Mouse (Mus musculus) cerebellum, adult 18-20 months (tissue): Measurements from ENCODE around the gene Lcn5.

Experiments
- DNase-seq, 2 experiments: peaks; one replicate each; pipeline ENCODE4 v3.0.0; 2021

Gene Lcn5

DNA sequence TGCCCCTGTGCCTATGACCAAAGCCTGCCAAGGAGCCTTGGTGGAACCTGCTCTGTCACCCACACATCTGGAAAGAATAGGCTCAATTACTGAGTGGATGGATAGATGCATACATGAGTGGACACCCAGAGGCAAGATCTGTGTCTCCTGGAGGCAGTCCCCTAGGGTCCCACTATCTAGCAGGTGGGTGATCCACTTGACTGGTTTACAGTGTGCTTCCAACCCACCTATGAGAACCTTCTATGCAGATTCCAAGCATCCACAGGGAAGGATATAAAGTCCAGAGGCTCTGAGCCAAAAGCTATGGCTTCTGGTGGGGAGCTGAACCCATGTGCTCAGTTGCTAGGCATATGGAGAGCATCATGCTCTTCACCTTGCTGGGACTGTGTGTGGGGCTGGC lies at the start of gene Lcn5:
Lcn5 (plus strand) TSS at position 301 of the 400 bp plus-strand sequence.
- no peak for DNase-seq

DNA sequence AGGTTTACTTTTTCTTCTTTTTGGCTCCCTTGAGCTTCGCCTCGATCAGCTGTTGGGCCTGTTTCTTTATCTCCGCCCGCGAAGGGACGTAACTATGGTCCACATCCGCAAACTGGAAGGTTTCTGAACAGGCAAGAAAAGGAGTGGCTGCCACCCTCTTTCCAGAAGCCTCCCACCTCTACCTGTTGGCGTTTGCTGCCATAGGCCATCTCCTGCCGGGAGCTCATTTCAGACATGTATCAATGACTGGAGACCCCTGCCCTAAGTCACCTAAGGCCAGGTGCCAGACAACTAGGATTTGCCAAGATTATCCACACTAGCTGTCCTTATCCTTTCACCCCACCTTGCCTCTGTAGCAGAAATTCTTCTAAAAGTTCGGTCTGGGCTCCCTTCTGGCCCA lies 49.1 kb upstream of the Lcn5 start:
- DNase-seq: peak in 1 of 2 experiments; percentile 27

DNA sequence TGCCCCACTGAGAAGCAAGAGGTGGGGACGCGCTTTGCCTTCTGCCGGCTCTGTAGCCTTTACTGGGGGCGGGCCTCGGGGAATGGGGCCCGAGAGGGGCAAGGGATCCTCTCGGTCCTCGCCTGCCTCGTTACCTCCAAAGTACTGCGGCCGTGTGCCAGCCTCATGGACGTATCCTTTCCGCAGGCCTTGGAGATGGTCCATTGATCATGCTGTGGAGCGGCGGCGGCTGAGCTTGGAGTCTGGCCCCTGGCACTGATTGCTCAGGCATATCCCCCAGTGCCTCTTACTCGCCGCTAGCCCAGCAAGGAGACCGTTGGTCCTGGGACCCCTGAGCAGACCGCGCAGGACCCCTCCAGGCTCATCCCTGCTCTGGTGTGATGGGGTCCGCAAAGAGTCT lies 41.4 kb upstream of the Lcn5 start:
- no peak for DNase-seq

DNA sequence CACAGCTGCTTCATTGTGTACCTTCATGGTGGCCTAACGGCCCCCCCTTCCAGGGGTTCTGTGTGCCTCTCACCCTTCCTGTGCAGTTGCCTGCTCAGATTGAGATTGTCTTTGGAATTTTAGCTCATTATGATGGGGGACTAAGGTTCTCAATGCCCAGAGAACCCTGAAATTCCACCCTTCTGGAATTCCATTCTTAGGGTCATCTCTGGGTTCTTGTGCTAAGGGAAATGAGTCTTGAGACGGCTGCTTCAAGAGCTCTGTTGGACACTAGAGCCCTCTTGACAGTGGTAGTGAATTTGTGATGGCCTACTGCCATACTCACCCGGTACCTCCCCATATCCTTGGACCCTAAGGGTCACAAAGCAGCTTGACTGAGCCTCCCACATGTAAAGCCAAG lies 40.2 kb upstream of the Lcn5 start, which contains the start of gene Ccdc183:
Ccdc183 (minus strand) TSS at position 101 of the 400 bp plus-strand sequence.
- DNase-seq: no peak

DNA sequence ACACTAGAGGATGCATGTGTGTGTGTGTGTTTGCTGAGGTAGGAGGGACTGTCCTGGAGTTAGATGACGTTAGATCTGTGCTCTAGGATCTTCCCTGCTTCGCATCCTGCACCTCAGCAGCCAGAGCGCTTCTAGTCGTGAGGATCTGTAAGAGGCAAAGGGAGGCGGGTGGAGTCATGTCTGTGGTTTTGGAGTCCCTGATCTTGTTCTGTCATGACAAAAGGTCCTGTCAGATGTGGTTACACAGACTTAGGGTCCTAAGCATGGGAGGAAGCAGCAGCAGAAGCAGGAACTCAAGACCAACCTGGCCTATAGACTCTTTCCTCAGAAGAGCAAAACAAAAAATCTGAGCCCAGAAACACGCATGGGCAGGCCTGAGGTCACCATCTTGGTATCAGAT lies 37.4 kb upstream of the Lcn5 start:
- DNase-seq: no peak

DNA sequence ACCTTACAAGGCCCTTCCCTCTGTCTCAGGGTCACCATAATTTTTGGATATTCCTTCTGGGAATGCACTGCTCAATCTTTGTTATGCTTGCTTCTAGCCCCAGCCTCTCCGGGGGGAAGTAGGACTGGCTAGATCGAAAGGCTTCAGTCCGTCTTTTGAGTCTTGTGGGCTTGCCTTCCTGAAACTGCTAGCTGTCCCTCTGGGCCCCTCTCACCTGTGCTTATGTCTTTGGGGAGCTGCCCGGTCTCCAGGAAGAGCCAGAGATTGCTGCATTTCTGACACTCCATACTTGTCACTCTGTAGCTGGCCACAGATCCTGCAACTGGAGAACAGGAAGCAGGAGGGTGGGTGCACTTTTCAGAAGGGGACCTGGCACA lies 36.9 kb upstream of the Lcn5 start:
- DNase-seq: no peak

DNA sequence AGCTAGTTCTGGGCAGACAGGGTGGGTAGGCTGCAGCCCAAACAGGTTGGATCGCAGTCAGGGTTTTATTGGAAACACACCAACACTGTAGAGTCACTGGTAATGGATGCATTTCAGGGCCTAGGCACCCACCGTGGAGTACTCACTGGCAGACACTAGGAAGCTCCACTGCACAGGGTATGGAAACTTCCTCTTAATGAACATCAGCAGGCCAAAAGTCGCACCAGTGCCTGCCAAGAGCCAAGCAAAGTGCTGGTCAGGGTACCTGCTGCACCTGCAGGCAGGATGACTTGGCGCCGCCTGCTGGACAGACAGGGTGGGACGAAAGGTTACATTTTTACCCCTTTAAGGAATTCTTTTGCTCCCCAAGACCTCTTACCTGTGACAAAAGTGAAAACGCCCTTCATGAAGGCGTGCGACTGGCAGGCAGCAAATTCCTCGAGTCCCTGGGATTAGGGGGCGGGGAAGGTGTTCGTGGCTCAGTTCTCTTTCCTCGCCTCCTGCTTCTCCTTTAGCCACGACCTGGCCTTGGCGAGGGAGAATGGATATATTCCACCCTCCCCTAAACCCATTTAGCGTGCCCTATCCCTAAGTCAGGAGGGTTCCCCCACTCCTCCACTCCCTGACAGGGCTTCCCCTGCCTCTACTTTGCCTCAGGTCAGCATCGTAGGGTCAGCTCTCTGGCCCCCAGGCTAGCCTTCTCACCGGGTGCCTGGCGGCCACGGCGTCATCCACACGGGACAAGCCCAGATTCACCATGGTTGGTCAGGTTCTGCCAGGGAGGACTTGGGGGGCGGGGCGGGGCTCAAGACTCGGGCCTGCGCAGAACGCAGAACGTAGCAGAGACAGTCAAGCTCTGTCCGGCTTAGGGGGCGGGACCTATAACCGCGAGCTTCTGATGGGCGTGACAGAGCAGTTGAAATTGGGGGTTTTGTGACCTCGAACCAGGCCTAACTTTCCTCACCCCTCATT lies 36.2 kb upstream of the Lcn5 start, which contains the start of gene Tmem141:
Tmem141 (minus strand) TSS at position 777 of the 972 bp plus-strand sequence.
- peak; percentile 93 to 96 for DNase-seq

DNA sequence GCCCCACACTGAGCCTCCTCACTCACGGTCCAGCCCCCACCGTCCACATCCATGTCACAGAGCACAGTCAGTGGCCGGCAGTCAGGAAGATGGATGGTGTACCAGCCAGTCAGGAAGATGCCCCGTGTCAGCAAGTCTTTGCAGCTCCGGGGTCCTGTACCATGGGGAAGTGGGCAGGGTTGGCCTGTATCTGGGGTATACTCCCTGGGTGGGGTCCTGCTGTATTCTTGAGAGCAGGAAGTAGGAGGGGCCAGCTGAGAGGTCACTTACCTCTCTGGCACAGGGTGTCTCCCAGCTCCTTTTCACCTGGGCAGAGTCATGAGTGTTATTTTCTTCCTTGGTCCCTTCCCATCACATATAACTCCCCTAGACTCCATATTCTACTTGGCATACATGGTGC lies 31.8 kb upstream of the Lcn5 start:
- no peak for DNase-seq

DNA sequence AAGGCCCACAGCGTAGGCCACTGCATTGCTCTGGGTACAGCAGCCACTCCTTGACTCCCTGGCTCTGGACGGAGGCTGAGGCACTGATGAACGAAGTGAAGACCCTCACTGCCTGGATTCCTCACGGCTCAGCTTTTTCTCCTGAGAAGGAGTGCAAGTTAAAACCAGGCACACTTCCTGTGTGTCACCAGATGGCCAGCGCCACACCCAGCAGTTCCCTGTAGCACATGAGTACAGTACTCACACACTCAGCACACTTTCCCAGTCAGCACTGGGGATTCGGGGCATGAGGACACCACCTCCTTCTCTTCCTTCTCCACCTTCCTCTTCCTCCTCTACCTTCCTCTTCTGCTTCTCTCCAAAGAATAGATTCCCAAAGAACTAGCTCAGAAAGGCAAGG lies 29.9 kb upstream of the Lcn5 start, which contains the start of gene Fcna:
Fcna (minus strand) TSS at position 220 of the 400 bp plus-strand sequence.
- no peak for DNase-seq

DNA sequence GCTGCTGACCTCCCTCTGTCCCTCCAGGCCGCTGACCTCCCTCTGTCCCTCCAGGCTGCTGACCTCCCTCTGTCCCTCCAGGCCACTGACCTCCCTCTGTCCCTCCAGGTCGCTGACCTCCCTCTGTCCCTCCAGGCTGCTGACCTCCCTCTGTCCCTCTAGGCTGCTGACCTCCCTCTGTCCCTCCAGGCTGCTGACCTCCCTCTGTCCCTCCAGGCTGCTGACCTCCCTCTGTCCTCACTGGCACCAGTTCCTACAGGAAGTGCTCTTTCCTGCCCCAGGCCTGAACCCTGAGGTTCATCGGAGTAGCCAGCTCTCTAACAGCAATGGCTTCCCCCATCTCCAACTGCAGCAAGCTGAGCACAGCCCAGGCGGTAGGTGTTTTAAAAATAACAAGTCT lies 29.0 kb upstream of the Lcn5 start:
- DNase-seq: no peak

DNA sequence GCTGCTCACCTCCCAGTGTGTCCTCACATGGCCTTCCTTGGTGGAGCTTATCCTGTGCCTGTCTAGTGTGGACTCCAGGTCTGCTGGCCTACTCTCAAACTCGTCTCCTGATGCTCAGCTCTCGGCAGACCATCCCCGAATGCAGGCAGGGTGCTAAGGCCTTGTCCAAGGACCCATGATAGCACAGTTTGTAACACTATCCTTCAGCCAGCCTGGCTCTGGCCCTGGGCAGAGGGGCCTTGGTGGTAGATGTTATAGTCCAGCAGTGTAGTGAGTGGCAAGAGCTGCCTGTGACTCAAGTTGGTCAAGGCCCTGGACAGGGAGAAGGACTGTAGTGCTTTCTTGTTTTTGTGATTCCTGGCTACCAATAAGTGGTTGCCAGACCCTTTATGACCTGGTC lies 24.1 kb upstream of the Lcn5 start:
- no peak for DNase-seq

DNA sequence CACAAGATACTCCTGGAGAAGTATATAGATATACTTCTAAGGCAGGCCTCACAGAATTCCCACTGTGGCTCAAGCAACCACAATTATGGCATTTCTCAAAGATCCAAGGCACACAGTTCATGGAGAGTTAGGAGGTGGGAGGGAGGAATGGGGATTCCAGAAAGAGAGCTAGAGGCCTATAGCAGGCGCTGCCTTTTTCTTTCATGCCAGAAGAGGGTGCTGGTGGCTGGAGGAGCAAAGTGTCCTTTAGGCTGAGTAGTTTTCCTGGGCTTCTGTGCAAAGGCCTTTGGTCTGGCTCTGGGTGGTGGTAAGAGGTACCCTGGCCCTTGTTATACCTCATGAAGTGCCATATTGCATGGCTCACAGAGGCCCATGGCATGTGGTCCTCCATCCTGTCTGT lies 23.7 kb upstream of the Lcn5 start:
- DNase-seq: no peak

DNA sequence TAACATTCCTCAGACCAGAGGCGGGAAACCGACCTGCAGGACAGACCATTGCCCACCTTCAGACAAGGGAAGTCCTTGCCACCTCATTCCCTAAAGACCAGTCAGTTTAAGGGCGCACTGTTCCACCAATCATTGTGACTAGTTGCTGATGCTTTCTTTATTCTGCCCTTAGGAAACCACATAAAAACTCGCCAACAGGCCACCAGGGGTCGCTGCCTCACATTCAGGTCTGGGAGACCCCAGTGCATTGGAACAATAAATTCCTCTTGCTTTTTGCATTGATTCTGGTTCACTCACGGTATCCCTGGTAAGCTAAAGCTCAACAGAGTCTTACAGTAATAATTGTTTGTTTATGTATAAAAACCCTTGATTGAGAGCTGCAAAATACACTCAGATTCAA lies 17.9 kb upstream of the Lcn5 start:
- DNase-seq: peak in 1 of 2 experiments; percentile 30

DNA sequence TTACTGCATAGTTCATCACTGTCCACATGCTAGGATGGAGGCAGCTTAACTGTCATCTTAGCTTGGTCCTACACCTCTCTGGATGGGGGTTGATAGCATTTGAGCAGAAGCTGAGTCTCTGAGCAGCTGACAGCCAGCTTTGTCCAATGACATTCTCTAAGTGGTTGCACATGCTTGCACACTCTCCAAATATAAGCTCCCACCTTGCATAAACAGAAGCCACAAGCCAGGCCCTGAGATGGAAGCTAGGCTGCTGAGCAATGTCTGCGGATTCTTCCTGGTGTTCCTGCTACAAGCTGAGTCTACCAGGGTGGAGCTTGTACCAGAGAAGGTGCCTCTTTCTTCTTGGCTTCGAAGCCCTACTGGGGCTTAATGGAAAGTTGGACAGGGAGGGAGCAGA lies 4.8 kb upstream of the Lcn5 start, which contains the start of gene Lcn8:
Lcn8 (plus strand) TSS at position 219 of the 400 bp plus-strand sequence.
- no peak for DNase-seq

DNA sequence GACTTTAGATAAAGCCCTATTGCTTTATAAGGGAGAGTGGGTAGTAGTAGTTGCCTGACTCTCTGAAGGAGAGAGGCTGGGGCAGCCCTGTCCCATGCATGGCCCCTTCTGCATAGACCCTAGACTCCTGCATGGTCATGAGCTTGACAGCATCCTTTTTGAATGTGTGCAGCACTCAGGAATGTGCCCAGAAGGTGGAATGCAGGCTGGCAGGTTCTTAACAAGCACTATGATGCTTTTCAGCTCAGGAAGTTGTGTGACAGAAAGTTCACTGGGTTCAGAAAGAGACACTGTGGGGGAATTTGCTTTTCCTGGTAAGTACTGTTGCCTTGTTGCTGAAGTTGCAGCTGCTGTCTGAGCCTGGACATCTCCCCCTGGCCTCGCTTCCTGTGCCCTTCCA lies 3.2 kb upstream of the Lcn5 start:
- no peak for DNase-seq

DNA sequence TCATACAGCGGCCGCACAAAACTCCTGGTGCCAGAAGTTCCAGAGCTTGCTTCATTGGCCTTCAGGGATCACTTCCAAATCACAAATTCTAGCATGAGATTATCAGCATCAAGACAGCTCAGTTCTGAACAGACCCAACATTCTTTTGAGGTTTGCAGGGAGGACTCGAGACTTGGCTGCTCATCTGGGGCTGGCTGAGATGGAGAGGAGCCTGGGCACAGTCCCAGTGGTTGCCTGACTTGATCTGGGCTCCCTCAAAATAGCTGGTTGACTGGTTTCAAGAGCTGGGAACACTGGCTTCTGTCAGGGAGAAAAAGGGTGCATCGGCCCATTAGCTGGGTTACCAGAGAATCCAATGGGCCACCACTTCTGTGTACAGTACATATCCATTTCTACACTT lies 1.1 kb upstream of the Lcn5 start:
- peak; percentile 7 to 13 for DNase-seq

DNA sequence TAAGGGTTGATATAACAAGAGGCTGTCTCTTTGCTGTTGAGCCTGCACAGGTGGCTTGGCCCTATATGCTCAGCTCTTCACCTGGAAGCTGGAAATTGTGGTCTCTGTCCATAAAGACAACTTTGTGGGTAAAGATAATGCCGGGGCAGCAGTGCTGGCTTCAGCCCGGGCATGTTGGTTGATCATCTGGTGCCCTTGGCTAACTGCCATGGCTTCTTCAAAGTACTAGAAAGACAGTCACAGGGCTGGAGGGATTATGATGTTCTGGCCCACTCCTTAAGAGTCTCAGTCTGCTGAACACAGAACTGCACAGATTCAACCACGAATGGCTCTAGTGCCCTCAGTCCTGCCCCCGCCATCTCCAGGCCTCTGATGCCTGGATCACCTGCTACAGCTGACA lies 506 bp upstream of the Lcn5 start:
- peak; percentile 46 for DNase-seq

DNA sequence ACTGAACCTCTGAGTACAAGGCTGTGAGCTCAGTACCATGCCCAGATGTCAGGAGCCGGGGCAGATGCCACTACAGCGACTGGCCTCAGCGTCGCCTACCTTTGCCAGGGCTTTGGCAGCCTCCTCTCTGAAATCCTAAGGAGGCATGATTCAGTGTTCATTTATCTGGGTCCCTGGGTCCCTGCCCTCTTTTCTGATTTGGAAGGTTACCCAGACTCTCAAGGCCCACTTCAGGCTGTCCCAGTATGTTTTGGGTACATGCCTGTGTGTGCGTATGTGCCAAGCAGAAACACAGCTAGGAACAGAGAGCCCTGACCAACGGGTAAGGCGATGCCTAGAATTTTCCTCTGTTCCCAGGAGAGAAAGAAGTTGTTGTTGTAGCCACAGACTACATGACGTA lies 2.5 kb downstream of the Lcn5 start:
- DNase-seq: no peak

DNA sequence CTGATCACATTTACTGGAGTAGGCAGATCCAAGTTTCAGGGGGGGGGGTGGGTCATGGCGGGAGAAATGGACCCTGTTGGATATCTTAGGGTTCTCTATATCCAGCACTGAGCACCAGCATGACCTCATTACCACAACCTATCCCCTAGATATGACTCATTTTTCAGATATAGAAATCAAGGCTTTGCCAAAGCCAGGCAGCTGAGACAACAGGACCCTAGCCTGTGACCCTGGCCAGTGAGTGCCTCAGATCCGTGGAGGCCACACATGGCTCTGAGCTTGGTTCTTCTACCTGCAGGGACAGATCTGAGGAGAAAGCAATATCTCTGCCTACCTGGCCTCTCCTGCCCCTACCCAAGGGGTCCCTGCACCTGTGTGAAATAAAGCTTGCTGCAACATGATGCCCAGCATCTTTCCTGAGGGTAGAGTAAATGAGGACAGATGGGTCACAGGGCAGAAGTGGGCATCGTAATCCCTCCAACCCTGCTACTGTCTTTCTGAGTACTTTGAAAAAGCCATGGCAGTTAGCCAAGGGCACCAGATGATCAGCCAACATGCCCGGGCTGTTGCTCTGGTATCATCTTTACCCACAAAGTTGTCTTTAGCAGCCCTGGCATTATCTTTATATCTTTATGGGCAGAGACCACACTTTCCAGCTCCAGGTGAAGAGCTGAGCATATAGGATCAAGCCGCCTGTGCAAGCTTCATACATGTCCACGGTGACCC lies 3.7 kb downstream of the Lcn5 start:
- DNase-seq: no peak

DNA sequence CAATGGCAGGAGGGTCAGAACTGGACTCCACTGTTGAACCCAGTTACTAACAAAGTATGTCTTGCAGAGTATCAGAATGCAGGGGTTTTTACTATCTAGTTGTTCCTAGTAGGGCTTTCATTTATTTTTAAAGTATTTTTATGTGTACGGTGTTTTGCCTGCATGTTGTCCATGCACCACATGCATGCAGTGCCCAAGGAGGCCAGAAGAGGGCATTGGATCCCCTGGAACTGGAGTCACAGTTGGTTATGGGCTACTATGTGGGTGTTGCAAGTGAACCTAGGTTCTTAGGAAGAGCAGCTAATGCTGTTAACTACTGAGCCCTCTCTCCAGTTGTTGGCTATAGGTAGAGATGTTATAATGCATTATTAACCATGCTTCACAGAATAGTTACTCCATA lies 5.8 kb downstream of the Lcn5 start:
- DNase-seq: peak; percentile 48 to 58

DNA sequence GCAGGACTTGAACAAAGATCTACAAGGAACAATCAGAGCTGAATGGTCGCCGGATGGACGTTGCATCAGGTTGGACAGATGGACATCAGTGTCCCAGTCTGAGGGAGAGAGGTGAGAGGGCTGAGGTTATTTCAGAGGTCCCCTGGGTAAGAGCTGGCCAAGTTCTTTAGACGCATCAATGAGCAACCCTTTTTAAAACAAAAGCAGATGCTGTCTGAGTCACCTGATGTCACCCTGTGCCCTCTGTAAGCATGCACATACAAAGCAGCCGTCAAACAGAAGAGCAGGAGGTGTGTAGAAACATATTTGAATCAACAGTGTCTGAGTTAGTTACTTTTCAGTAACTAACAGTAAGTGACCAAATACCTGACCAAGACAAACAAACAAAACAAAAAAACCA lies 6.4 kb downstream of the Lcn5 start:
- DNase-seq: no peak

DNA sequence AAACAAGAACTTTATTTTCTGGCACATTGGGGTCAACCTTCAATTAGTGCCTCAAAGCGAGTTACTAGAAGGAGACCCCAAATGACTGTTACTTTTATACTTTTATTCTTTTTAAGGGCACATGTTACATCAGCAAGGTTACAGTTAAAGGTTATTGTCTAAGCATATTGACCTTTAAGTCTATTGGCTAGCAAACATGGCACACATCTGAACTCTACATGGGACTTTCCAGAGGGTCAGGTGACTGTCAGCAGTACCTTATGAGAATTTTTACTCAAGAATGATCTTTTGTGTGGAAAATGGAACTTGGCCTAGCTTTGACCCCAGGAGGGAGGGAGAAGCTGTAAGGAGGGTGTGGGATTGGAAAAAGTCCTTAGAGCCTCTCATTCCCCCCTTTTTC lies 8.8 kb downstream of the Lcn5 start:
- no peak for DNase-seq

DNA sequence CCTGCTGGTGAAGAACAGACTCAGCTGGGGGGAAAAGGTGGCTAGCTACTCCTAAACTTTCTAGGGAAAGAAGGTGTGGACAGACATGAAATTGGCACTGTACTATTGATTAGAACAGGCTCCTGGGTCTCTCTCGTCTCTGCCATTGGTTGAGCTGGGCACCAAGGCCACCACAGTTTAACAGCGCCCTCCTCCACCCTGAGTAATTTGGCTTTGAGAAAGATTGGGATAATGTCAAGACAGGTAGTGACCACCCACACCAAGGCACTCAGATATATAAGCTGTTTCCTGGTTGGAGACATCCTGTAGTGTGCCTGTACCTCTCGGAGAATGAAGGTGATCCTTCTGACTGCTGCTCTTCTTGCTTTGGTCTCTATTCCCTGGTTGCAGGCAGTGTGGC lies 18.7 kb downstream of the Lcn5 start, which contains the start of gene Lcn6:
Lcn6 (plus strand) TSS at position 301 of the 400 bp plus-strand sequence.
- no peak for DNase-seq

DNA sequence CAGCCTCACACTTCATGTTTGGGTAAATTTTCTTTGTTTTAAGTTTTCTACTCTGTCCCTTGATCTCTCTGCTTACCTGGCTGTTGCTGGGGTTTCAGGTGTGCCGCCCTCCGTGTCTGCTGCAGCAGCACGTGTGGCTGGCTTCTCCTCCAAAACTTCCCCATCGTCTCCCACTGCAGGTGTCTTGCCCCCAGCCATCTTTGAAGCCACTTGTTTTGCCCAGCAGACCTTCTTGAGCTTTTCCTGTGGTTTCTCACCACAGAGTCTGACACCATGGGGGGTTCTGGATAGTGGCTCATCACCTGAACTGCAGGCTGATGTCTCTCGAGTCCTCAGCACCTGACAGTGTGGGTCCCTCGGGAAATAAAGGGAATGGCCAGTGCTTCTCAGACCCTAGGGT lies 21.8 kb downstream of the Lcn5 start:
- DNase-seq: no peak
